Mouse (Mus musculus) forebrain, postnatal 0 days (tissue): ENCODE data around the gene March6. TPM values are rescaled to one million over a fixed set of nuclear protein-coding genes. Genes with fewer than 3 reads are reported as not detected.
A peak's percentile ranks its signal among the peaks of the same experiment; 100 is the strongest.

ENCODE experiments used
- ATAC-seq: fragments of 200-750 bp; cut with Nextera tagmentation; 2 replicates; pipeline ENCODE4 v1.8.0; 2017; ENCODE audit warnings: mild to moderate bottlenecking, moderate library complexity
- DNase-seq: peaks from one replicate; pipeline ENCODE4 v3.0.0-alpha.2; 2015
- H3K27ac ChIP-seq: fragments of 300-500 bp; sonication (generic); 2 replicates; pipeline ENCODE4 v1.5.1; 2014; ENCODE audit warnings: low read depth, mild to moderate bottlenecking, antibody characterized with exemption, low read length, moderate library complexity, mixed read lengths
- H3K27me3 ChIP-seq: fragments of 300-500 bp; sonication (generic); 2 replicates; pipeline ENCODE4 v1.6.1; 2014; ENCODE audit warnings: mild to moderate bottlenecking, low read length, mixed read lengths; ENCODE audit not compliant: insufficient read depth
- H3K36me3 ChIP-seq: fragments of 300-500 bp; sonication (generic); 2 replicates; pipeline ENCODE4 v1.6.1; 2014; ENCODE audit warnings: mild to moderate bottlenecking, moderate library complexity; ENCODE audit not compliant: insufficient read depth
- H3K4me1 ChIP-seq: fragments of 300-500 bp; sonication (generic); 2 replicates; pipeline ENCODE4 v1.6.1; 2014; ENCODE audit warnings: antibody characterized with exemption; ENCODE audit not compliant: insufficient read depth
- H3K4me2 ChIP-seq: fragments of 300-500 bp; sonication (generic); 2 replicates; pipeline ENCODE4 v1.6.1; 2014; ENCODE audit warnings: low read depth, mild to moderate bottlenecking, moderate library complexity
- H3K4me3 ChIP-seq: fragments of 300-500 bp; sonication (generic); 2 replicates; pipeline ENCODE4 v1.5.1; 2014; ENCODE audit warnings: low read depth, low read length, mixed read lengths
- H3K9ac ChIP-seq: fragments of 300-500 bp; sonication (generic); 2 replicates; pipeline ENCODE4 v1.6.1; 2014; ENCODE audit warnings: mild to moderate bottlenecking
- H3K9me3 ChIP-seq: fragments of 300-500 bp; sonication (generic); 2 replicates; pipeline ENCODE4 v1.6.1; 2016; ENCODE audit warnings: low read length
- CTCF ChIP-seq: sonication (generic); IDR thresholded peaks from 2 replicates; pipeline ENCODE4 v1.5.1; 2016; ENCODE audit warnings: antibody characterized with exemption, control low read depth, low read depth
- WGBS: fragments of 180-500 bp; shearing (Covaris S2); extraction: QIAGEN DNeasy Blood & Tissue Kit; methylation state at CpG from one replicate; pipeline ENCODE4 v1.1.7; 2014; 5-methylcytosine and 5-hydroxymethylcytosine counted together
- polyA plus RNA-seq: library from polyadenylated mRNA; unstranded; fragments of >200 nt; fragmentation: Nextera tagmentation; extraction: Ambion mirVana; gene quantifications from 2 replicates; pipeline ENCODE4 v1.2.1, GENCODE M21; 2015
- total RNA-seq: library from RNA; depleted of rRNA; stranded (reverse); fragments of >200 nt; gene quantifications from 2 replicates; pipeline ENCODE4 v1.2.3, GENCODE M21; 2014

The March6 gene
- total and polyA plus RNA-seq, 2 experiments from 2014 or later, result 60.2 to 209 TPM

DNA sequence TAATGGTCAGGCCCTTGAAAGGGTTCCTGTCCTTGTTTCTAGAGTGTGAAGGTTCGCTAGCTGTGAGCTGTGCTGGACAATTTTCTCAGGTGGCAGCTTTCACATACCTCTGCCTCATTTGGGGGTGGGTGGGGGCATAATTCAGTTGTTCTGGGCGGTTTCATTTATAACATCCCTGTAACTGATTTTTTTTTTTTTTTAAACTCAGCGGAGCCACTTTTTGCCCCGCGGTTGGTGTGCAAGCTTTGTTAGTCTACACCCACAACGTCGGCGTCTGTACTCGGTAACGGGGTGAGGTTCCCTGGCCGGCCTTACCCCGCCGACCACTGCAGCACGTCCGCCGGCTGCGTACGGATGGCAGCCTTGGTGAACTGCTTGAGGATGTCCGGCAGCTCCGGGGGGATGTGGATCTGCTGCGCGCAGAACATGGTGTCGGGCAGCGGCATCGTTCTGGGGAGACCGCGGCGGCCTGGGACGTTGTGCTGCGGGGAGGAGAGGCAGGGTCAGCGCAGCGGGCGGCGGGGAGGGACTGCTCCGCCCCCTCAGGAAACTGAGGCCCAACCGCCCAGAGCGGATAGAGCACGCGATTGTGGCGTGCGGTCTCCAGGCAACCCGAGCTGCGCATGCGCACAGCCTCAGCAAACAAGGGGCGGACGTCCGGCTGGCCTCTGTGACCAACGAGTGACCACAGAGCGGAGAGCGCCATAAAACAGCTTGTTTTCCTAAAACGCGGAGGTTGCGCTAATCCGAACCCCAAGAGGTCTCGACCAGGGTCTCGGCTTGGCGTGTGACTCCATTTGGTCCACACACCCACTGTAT is 77.5 kb downstream of the March6 start, which contains the start of gene Ropn1l:
TSS of gene Ropn1l (minus strand) at position 640 of the 819 bp plus-strand sequence.
- DNase-seq, result peak; percentile 92
- TF ChIP-seq CTCF, result no peak
- Histone ChIP-seq H3K36me3 (peaks cover 6% of the 10 kb centered on the region), H3K4me2 (peak within 1 kb of the TSS; percentile 88), H3K9ac (peak within 1 kb of the TSS; percentile 64), H3K27me3 (no peaks in the 10 kb centered on the region), H3K9me3 (no peaks in the 10 kb centered on the region), H3K4me1 (no peaks in the 10 kb centered on the region), H3K4me3 (peak within 1 kb of the TSS; percentile 59), H3K27ac (peak within 1 kb of the TSS; percentile 72)
- peak; percentile 93 for ATAC-seq
- WGBS, result under 1% methylated on average over 57 of the region's 57 CpGs

DNA sequence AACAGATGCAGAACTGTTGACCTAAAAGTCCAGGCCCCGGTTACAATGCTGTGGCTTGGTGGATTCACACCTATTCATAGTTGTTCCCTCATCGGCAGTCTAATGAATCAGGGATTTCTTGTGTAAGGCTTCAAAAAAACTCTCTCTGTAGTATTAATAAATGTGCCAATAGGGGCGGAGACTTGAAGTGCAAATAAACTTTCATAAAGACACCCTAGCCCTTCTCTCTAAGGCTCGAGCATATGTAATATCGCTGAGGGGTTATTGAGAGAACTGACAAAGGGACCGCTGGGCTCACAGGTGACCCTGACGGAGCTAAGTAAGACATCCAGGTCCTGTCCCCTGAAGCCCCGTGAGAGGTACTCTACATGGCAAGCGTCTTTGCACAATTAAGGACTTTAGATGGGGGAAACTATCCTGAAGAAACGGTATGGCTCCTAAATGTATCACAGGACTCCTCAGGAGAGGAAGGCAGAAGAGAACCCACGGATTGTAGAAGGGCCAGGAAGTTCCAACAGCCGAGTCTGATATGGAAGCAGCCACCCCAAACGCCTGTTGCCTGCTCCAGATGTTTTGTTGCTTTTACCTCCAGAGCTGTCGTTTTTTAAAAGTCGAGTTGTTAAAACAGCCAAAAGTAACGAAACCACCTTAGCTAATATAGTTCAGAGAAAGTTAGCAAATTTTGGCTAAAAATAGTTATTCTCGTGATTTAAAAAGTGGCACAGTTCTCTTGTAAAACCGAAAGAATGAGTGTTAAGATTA is 78.3 kb downstream of the March6 start:
- no peak for ATAC-seq
- no peak overlapping the region for H3K27ac ChIP-seq
- no peaks in the 10 kb centered on the region for H3K27me3 ChIP-seq
- WGBS, result 49% methylated on average over 18 of the region's 18 CpGs
- H3K4me1 ChIP-seq, result no peaks in the 10 kb centered on the region
- H3K4me3 ChIP-seq, result peak overlapping the region; percentile 59
- H3K4me2 ChIP-seq, result peak overlapping the region; percentile 88
- no peaks in the 10 kb centered on the region for H3K36me3 ChIP-seq
- no peak for TF ChIP-seq CTCF
- no peak overlapping the region; the same call in 1 of the 2 replicates for H3K9ac ChIP-seq
- DNase-seq, result peak; percentile 16
- H3K9me3 ChIP-seq, result no peaks in the 10 kb centered on the region

DNA sequence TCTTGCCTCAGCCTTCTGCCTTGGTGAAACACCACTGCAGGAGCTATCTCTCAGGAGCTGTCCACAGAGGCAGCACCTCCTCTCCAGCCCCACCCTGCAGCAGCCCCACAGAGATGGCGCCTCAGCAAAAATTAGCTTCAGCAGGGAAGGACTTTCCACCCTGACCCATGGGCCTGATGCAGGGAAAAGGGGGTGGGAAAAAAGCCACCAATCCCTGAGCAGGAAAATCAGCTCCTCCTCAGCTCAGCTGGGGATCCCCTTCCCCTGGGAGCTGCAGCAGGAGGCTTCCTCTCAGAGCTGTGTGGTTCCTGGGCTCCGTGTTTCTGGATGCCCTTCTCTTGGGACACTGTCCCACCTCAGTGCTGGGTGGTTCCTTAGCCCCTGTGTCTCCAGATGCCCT is 81.1 kb downstream of the March6 start:
- no peak overlapping the region for H3K27ac ChIP-seq
- ATAC-seq (no peak), DNase-seq (no peak)
- no peak overlapping the region for H3K4me3 ChIP-seq
- no peak for TF ChIP-seq CTCF
- no peak overlapping the region for H3K9ac ChIP-seq
- H3K9me3 ChIP-seq, result no peaks in the 10 kb centered on the region
- no peak overlapping the region for H3K4me2 ChIP-seq
- H3K36me3 ChIP-seq, result no peaks in the 10 kb centered on the region
- H3K4me1 ChIP-seq, result no peaks in the 10 kb centered on the region
- 36% methylated on average over 2 of the region's 2 CpGs for whole genome bisulfite sequencing
- H3K27me3 ChIP-seq, result no peaks in the 10 kb centered on the region

DNA sequence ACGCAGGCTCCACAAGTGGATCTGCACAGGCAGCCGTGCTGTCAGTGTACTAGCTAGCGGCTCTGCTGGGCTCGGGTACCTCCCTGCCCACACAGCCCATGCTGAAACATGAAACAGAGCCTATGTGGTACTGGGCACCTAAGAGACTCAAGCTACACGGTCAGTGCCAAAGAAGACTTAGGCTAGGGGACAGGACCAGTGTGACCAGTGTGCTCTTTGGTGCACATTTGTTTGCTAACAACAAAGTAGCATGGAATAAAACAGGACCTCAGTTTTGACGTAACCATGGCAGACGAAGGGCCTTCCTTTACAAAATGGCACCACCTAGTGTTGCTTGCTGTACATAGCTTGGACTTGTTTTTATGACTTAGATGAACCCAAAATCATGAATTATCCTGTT is 83.7 kb downstream of the March6 start:
- DNase-seq, result peak; percentile 84
- no peaks in the 10 kb centered on the region for H3K4me1 ChIP-seq
- no peaks in the 10 kb centered on the region for H3K36me3 ChIP-seq
- H3K27me3 ChIP-seq, result no peaks in the 10 kb centered on the region
- H3K9me3 ChIP-seq, result no peaks in the 10 kb centered on the region
- no peak overlapping the region for H3K27ac ChIP-seq
- H3K4me2 ChIP-seq, result no peak overlapping the region
- no peak overlapping the region for H3K9ac ChIP-seq
- ATAC-seq, result peak; percentile 82
- H3K4me3 ChIP-seq, result no peak overlapping the region
- TF ChIP-seq CTCF, result peak; percentile 89
- 49% methylated on average over 7 of the region's 7 CpGs for WGBS

DNA sequence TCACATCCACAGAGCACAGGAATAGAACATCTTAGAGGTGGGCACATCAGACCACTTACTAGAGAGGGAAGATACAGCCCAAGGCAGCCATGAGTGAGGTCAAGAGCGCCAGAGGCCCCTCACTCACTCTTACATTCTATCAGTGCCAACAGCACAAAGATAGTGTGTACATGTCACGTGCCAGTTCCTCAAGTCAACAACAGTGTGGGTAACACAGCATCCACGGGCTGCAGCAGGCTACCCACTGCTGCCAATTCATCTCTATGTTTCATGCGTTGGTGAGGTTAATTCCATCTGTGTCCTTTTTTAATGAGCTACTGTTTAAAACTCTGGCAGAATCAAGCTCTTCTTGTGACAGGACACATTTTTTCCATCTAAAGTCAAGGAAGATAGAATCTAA is 88.2 kb downstream of the March6 start:
- DNase-seq, result no peak
- no peak for TF ChIP-seq CTCF
- Histone ChIP-seq H3K4me1 (no peaks in the 10 kb centered on the region), H3K4me2 (no peak overlapping the region), H3K27me3 (no peaks in the 10 kb centered on the region), H3K9me3 (no peaks in the 10 kb centered on the region), H3K36me3 (no peaks in the 10 kb centered on the region), H3K9ac (no peak overlapping the region), H3K27ac (no peak overlapping the region), H3K4me3 (no peak overlapping the region)
- WGBS, result 72% methylated on average over 4 of the region's 4 CpGs
- peak; percentile 58 for ATAC-seq

DNA sequence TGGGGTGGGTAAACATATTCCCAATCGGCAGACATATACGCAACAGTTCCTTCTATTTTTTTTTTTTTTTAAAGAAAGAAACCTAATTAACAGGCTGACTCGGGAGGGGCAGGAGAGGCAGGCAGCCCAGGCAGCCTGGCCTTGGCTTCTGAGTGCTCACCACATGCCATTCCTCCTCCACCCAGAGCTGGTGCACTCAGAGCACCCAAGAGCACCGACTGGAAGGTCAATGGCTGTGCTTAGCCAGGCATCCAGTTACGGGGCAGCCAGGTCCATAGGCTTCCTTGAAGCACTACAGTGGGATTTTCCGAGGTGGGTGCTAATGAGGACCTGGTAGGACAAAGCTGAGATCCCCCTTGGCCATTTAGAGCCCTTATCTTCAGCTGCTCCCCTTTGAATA is 88.9 kb downstream of the March6 start:
- H3K4me1 ChIP-seq, result no peaks in the 10 kb centered on the region
- H3K36me3 ChIP-seq, result no peaks in the 10 kb centered on the region
- no peak overlapping the region for H3K4me3 ChIP-seq
- no peaks in the 10 kb centered on the region for H3K9me3 ChIP-seq
- WGBS, result 78% methylated on average over 6 of the region's 6 CpGs
- TF ChIP-seq CTCF, result no peak
- DNase-seq (no peak), ATAC-seq (no peak)
- H3K27ac ChIP-seq, result no peak overlapping the region
- no peak overlapping the region for H3K4me2 ChIP-seq
- H3K9ac ChIP-seq, result no peak overlapping the region
- H3K27me3 ChIP-seq, result no peaks in the 10 kb centered on the region

DNA sequence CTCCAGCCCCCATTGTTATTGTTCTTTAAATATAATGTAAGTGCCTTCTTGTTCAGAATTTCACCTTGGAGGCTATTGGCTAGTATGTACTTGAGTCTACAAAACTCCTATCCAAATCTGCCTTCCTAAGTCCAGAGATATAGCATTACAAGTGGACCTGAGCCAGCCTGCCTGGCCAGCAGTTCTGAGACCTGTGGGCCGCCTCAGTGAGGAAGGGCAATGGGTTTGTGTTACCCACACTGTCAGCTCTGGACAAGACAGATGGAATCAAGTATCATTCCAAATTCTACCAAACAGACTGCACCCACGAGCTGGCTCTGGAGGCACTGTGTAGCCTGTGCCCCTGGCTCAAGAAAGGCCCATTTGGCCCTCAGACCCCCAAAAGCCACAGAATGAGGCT is 94.0 kb downstream of the March6 start:
- DNase-seq (no peak), ATAC-seq (no peak)
- no peak for TF ChIP-seq CTCF
- Histone ChIP-seq H3K9ac (no peak overlapping the region), H3K4me1 (no peaks in the 10 kb centered on the region), H3K36me3 (no peaks in the 10 kb centered on the region), H3K9me3 (no peaks in the 10 kb centered on the region), H3K4me2 (no peak overlapping the region), H3K4me3 (no peak overlapping the region), H3K27me3 (no peaks in the 10 kb centered on the region), H3K27ac (no peak overlapping the region)
- 80% methylated on average over 2 of the region's 2 CpGs for WGBS
